Mouse (Mus musculus): ENCODE data around the gene Lims1.
A peak's percentile ranks its signal among the peaks of the same experiment; 100 is the strongest.
"Not testable (repeated sequence)": the region's sequence is repeated elsewhere in the genome, so short reads cannot be mapped to it uniquely, and the experiment has no call there.

Lims1 gene

GRCm38 (mm10) chr10:58323028-58323991, at the start of gene Lims1:
Gene Lims1 (plus strand): TSS chr10:58323466.
- peak; percentile 62 for DNase-seq (ENCODE audit: extremely low read depth, low read depth, low spot score)

GRCm38 (mm10) chr10:58282238-58282637, 41.0 kb upstream of the Lims1 start:
- DNase-seq (ENCODE audit: extremely low read depth, low read depth, low spot score), result no peak

- no peak for DNase-seq (ENCODE audit: extremely low read depth, low read depth, low spot score)
These were observed 32.5 kb upstream of the Lims1 start for GRCm38 (mm10) chr10:58290742-58291141.

- DNase-seq (ENCODE audit: extremely low read depth, low read depth, low spot score), result no peak
These were observed 29.0 kb upstream of the Lims1 start for GRCm38 (mm10) chr10:58294246-58294645.

GRCm38 (mm10) chr10:58295605-58296004, 27.7 kb upstream of the Lims1 start:
- DNase-seq (ENCODE audit: extremely low read depth, low read depth, low spot score), result no peak

GRCm38 (mm10) chr10:58304996-58305395, 18.3 kb upstream of the Lims1 start:
- DNase-seq (ENCODE audit: extremely low read depth, low read depth, low spot score), result no peak

GRCm38 (mm10) chr10:58306897-58307296, 16.4 kb upstream of the Lims1 start:
- no peak for DNase-seq (ENCODE audit: extremely low read depth, low read depth, low spot score)

GRCm38 (mm10) chr10:58310791-58311190, 12.5 kb upstream of the Lims1 start:
- DNase-seq (ENCODE audit: extremely low read depth, low read depth, low spot score), result no peak

GRCm38 (mm10) chr10:58312887-58313286, 10.4 kb upstream of the Lims1 start:
- no peak for DNase-seq (ENCODE audit: extremely low read depth, low read depth, low spot score)

GRCm38 (mm10) chr10:58320881-58321280, 2.4 kb upstream of the Lims1 start:
- no peak for DNase-seq (ENCODE audit: extremely low read depth, low read depth, low spot score)

GRCm38 (mm10) chr10:58322361-58323027, 772 bp upstream of the Lims1 start:
- no peak for DNase-seq (ENCODE audit: extremely low read depth, low read depth, low spot score)

GRCm38 (mm10) chr10:58326271-58326670, 3.0 kb downstream of the Lims1 start:
- DNase-seq (ENCODE audit: extremely low read depth, low read depth, low spot score), result no peak

- not testable (repeated sequence) for DNase-seq (ENCODE audit: extremely low read depth, low read depth, low spot score)
These were observed 4.6 kb downstream of the Lims1 start for GRCm38 (mm10) chr10:58327836-58328235.

GRCm38 (mm10) chr10:58328517-58329108, 5.3 kb downstream of the Lims1 start:
- DNase-seq (ENCODE audit: extremely low read depth, low read depth, low spot score), result no peak

- no peak for DNase-seq (ENCODE audit: extremely low read depth, low read depth, low spot score)
These were observed 7.4 kb downstream of the Lims1 start for GRCm38 (mm10) chr10:58330635-58331034.

- no peak for DNase-seq (ENCODE audit: extremely low read depth, low read depth, low spot score)
These were observed 8.5 kb downstream of the Lims1 start for GRCm38 (mm10) chr10:58331741-58332140.

- no peak for DNase-seq (ENCODE audit: extremely low read depth, low read depth, low spot score)
These were observed 10.1 kb downstream of the Lims1 start for GRCm38 (mm10) chr10:58333414-58333813.

GRCm38 (mm10) chr10:58336156-58336555, 12.9 kb downstream of the Lims1 start:
- DNase-seq (ENCODE audit: extremely low read depth, low read depth, low spot score), result no peak

GRCm38 (mm10) chr10:58337091-58337490, 13.8 kb downstream of the Lims1 start:
- DNase-seq (ENCODE audit: extremely low read depth, low read depth, low spot score), result not testable (repeated sequence)

GRCm38 (mm10) chr10:58338590-58338989, 15.3 kb downstream of the Lims1 start:
- DNase-seq (ENCODE audit: extremely low read depth, low read depth, low spot score), result no peak

GRCm38 (mm10) chr10:58341685-58342084, 18.4 kb downstream of the Lims1 start:
- no peak for DNase-seq (ENCODE audit: extremely low read depth, low read depth, low spot score)

GRCm38 (mm10) chr10:58342199-58342598, 18.9 kb downstream of the Lims1 start:
- no peak for DNase-seq (ENCODE audit: extremely low read depth, low read depth, low spot score)

Data from fat pad, adult 2 months (tissue).